Mouse (Mus musculus) thymus, adult 18-20 months (tissue): ENCODE measurements around the gene Tmpo.

Experiments
- DNase-seq, 2 experiments: peaks; one replicate each; pipeline ENCODE4 v3.0.0; 2022; ENCODE audit warnings: mixed read lengths in 2 of 2

Gene Tmpo

DNA sequence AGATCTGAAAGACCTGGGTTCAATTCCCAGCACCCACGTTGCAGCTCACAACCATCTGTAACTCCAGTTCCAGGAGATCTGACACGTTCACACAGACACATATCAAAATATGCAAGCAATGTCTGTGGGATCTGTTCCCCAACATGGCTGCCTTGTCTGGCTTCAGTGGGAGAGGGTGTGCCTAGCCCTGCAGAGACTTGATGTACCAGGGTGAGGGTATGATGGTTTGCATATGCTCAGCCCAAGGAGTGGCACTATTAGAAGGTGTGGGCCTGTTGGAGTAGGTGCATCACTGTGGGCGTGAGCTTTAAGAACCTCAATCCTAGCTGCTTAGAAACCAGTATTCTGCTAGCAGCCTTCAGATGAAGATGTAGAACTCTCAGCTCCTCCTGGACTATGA lies 75.1 kb downstream of the Tmpo start:
- DNase-seq: no peak

GRCm38 (mm10) chr10:91102799-91103590 lies 78.1 kb downstream of the Tmpo start:
- no peak for DNase-seq

DNA sequence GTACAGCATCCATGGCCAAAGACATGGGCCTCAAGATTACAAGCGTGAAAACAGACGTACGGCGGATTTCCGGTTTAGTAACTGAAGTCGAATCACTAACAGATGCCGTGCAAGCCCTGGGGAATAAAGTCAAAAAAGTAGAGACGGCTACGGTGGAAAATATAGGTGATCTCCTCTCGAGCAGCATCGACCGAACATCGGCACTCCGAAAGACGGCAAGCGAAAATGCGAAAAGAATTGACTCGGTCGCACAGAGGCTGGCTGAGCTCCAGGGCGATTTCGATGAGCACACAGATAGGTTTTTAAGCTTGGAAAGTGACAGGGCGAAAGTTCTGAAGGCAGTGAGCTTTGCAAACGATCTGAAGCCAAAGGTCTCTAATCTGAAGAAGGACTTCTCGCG lies 79.2 kb downstream of the Tmpo start:
- DNase-seq: no peak

DNA sequence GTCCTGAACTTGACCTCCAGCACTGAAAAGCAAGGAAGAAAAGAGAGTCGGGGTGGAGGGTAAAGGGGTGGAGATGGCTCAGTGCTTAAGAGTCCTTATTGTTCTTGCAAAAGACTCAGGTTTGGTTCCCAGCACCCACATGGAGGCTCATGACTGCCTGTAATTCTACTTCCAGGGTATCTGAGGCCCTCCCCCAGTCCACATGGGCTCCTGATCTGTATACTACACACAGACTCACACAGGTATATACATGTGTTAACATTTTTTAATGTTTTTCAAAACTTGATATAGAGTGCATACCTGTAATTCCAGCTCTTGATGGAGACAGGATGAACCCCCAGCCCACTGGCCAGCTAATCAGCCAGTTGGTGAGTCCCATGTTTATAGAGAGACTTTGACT lies 81.0 kb downstream of the Tmpo start:
- DNase-seq: no peak

GRCm38 (mm10) chr10:91098056-91098455 lies 83.1 kb downstream of the Tmpo start:
- no peak for DNase-seq
